Mouse (Mus musculus) inflammation-experienced regulatory T-cells (primary cell): ENCODE data around the gene Slc29a2. TPM values are rescaled to one million over a fixed set of nuclear protein-coding genes. Genes with fewer than 3 reads are reported as not detected.

Source experiments
- polyA plus RNA-seq, 2 experiments: library from polyadenylated mRNA; unstranded; fragments of 100-300 nt; shearing (Covaris generic); gene quantifications; one replicate each; pipeline ENCODE4 v1.2.1; 2017

Slc29a2 gene
- 1 to 10 TPM; 3.4 TPM for polyA plus RNA-seq

DNA sequence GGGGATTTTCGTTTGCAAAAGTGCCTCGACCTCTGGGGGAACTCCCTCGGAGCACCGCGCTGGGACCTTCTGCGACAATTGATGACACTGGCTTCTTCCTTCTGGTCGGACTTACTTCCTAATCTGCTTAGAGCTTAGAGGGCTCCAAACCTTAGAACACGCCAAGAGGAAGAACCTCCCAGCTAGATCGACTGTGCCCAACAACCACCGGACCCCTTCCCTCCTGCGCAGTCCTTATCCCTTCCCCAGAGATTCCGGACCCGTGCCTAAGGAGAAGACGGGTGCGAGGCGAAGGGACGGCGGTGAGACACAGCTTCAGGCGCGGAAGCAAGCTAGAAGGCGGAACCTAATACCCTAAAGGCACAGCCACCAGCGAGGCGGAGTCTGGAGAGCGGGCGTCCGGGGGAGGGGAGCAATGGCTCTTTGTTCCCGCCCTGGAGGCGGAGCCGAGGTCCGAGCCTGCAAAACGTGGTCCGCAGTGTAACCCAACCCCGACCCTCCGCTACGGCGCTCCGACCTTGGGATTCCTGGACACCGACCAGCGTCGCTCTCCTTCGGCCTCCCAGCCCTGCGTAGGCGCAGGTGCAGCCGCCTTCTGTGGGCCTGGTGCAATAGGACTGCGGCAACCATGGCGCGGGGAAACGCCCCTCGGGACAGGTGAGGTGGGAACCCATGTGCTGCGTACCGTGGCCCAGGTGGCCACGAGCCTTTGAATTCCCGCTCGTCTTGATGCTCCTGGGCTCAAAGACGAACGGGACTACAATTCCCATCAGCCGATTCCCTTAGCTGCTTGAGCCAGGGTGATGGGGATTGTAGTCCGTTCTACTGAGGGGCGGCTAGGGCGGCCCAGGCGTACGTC is at the start of gene Slc29a2:
Slc29a2 (plus strand) TSS at position 240 of the 859 bp plus-strand sequence.

DNA sequence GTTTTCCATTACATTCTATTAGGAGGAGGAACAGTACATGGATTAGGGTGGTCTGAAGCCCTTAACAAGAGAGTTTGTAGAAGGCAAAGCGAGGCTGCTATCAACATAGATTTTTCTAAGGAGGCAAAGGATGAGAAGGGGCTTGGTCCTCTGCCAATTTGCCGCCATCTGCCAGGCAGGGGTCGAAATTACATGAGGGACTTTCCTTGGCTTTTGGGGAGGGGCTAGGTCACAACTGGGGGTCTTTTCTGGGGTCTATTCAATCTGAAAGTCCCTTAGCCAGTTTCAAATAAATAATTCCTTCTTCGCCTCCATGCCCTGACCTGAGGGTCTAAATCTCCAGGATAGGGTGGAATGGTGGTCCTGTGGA is 33.4 kb upstream of the Slc29a2 start, which contains the start of gene Npas4:
Npas4 (minus strand) TSS at position 61 of the 370 bp plus-strand sequence.

DNA sequence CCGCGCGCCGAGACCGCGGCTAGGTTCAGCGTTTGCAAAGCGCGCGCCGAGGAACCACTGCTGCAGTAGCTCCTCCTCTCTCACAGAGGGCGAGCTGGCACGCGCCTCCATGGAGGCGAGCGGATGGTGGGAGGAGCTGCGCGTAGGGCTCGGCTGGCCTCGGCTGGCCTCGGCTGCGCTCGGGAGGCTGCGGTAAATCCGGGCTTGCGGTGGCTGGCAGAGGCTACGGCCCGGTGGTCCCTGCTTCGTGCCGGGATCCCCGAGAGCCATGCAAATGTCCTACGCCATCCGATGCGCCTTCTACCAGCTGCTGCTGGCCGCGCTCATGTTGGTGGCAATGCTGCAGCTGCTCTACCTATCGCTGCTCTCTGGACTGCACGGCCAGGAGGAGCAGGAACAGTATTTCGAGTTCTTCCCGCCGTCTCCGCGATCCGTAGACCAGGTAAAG is 15.1 kb downstream of the Slc29a2 start, which contains the start of the genes B4gat1 and AC124502.3:
B4gat1 (plus strand) TSS at position 118 of the 448 bp plus-strand sequence.
AC124502.3 (plus strand) TSS at position 183 of the 448 bp plus-strand sequence.

DNA sequence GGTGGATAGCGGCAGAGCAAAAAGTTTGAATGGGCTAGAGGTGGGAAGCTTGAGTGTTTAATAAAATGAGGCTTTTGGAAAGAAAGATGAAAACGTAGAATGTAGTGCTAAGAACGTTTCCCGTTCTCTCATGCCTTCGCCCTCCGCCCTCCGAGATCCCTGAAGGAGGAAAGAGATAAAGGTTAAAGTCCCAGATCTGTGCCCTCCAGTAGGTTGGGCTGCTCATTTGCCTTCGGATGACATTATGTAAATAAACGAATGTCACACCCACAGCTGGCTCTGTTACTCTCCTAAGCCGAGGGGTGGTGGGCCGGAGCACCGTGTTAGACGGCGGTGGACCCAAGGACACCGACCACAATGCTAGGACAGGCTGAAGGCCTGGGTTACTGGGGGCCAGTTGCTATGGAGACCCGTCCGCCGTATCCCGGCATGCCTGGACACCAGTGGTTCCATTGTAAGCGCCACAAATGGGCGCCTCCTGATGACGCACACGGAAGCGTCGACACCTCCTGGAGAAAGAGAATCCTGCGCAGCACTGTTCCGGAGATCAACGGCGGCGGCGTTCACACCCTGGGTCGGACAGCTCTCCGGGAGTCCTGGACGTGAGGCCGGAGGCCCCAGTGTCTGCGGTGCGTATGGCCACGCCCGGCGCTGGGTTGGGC is 17.3 kb downstream of the Slc29a2 start, which contains the start of gene Brms1:
Brms1 (plus strand) TSS at position 493 of the 662 bp plus-strand sequence.

DNA sequence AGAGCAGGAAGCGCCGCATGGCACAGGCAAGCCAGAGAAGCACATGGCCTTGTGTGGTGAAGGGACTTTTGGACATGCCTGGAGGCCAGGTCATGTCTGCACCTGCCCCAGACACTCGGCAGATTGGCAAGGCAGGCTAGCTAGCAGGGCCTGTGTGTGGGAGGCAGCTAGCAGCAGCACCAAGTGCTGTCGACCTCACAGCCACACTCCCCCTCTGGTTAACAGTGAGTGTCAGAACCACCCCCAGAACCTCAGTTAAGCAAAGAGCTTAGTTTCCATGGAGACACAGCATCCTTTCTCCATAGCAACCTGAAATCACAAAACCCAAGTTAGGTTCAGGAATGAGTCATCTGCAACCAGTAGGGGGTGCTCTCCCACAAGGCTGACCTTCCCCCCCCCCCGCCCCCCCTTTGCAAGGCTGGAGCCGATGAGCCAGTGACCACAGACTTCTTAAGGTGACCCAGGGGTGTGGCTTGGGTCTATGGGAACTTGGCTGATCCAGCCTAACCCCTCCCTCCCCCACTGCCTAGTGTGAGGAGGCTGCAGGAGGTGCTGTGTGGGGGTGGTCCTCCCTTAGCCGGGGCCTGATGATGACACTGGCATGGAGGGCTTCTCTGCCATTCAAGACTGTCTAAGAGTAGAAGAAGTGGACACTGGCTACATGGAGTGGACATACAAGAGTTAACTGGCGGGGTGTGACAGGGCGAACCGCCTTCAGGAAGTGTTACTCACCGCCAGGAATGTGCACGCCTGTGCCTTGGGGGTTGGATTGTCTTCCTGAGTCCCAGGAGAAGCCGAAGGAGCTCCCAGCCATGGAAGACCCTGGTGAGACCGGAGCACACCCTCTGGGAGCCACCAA is 26.6 kb downstream of the Slc29a2 start, which contains the start of gene Rin1:
Rin1 (plus strand) TSS at position 435 of the 859 bp plus-strand sequence.

DNA sequence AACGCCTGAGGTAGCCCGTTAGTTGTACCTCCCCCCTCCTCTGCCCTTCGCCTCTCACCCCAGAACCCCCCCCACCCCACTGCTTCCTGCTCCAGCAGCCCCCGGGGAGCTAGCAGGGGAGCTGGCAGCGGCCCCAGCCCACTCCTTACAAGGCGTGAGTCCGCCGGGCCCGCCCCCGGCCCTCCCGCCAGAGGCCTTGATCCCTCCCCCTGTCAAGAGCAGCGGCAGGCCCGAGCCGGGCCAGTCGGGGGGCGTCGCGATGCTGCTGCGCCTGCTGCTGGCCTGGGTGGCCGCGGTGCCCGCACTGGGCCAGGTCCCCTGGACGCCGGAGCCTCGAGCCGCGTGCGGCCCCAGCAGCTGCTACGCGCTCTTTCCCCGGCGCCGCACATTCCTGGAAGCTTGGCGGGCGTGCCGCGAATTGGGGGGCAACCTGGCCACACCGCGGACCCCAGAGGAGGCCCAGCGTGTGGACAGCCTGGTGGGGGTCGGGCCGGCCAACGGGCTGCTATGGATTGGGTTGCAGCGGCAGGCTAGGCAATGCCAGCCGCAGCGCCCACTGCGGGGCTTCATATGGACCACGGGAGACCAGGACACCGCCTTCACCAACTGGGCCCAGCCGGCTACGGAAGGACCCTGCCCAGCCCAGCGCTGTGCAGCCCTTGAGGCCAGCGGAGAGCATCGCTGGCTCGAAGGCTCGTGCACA is 44.4 kb downstream of the Slc29a2 start, which contains the start of gene Cd248:
Cd248 (plus strand) TSS at position 212 of the 703 bp plus-strand sequence.

Other genes with a start within 250 kb of the Slc29a2 start
- 10 to 100 TPM; 49.9 to 54.0 TPM for gene Rbm4, start 230.0 kb upstream of the Slc29a2 start, polyA plus RNA-seq
- gene Gm21992, start 212.2 kb upstream of the Slc29a2 start, polyA plus RNA-seq, result 10 to 100 TPM; 24.9 to 30.4 TPM
- 10 to 100 TPM; 61.5 to 84.0 TPM for gene Rbm14, start 212.2 kb upstream of the Slc29a2 start, polyA plus RNA-seq
- 100 to 1,000 TPM in 1 of 2 experiments, 10 to 100 TPM in 1; 72.7 to 120 TPM for gene Ccs, start 184.5 kb upstream of the Slc29a2 start, polyA plus RNA-seq
- under 1 TPM in 1 of 2 experiments, not detected in 1; 0.55 TPM for gene Ccdc87, start 184.5 kb upstream of the Slc29a2 start, polyA plus RNA-seq
- gene Ctsf, start 168.7 kb upstream of the Slc29a2 start, polyA plus RNA-seq, result 1 to 10 TPM; 4.1 to 6.0 TPM
- under 1 TPM in 1 of 2 experiments, not detected in 1; 0.11 TPM for gene Actn3, start 146.0 kb upstream of the Slc29a2 start, polyA plus RNA-seq
- 1 to 10 TPM; 5.0 to 9.9 TPM for gene Zdhhc24, start 145.2 kb upstream of the Slc29a2 start, polyA plus RNA-seq
- gene Bbs1, start 117.2 kb upstream of the Slc29a2 start, polyA plus RNA-seq, result 1 to 10 TPM in 1 of 2 experiments, under 1 TPM in 1; 0.71 to 3.0 TPM
- 100 to 1,000 TPM in 1 of 2 experiments, 10 to 100 TPM in 1; 93.7 to 123 TPM for gene Dpp3, start 95.6 kb upstream of the Slc29a2 start, polyA plus RNA-seq
- gene Peli3, start 80.7 kb upstream of the Slc29a2 start, polyA plus RNA-seq, result 1 to 10 TPM in 1 of 2 experiments, under 1 TPM in 1; 0.70 to 1.9 TPM
- 10 to 100 TPM; 60.3 to 63.9 TPM for gene Mrpl11, start 61.7 kb upstream of the Slc29a2 start, polyA plus RNA-seq
- gene Npas4, start 33.5 kb upstream of the Slc29a2 start, polyA plus RNA-seq, result 1 to 10 TPM; 1.3 to 1.7 TPM
- 10 to 100 TPM; 13.6 to 15.6 TPM for gene B4gat1, start 15.0 kb downstream of the Slc29a2 start, polyA plus RNA-seq
- 1 to 10 TPM; 2.4 to 8.5 TPM for gene AC124502.3, start 15.0 kb downstream of the Slc29a2 start, polyA plus RNA-seq
- 100 to 1,000 TPM; 103 to 106 TPM for gene Brms1, start 17.5 kb downstream of the Slc29a2 start, polyA plus RNA-seq
- under 1 TPM in 1 of 2 experiments, not detected in 1; 0.08 TPM for gene Rin1, start 26.6 kb downstream of the Slc29a2 start, polyA plus RNA-seq
- gene Cd248, start 44.2 kb downstream of the Slc29a2 start, polyA plus RNA-seq, result not detected
- under 1 TPM; 0.31 to 0.84 TPM for gene Tmem151a, start 61.7 kb downstream of the Slc29a2 start, polyA plus RNA-seq
- 10 to 100 TPM; 59.7 to 66.6 TPM for gene Yif1a, start 64.7 kb downstream of the Slc29a2 start, polyA plus RNA-seq
- 1 to 10 TPM; 2.7 to 5.6 TPM for gene Cnih2, start 74.7 kb downstream of the Slc29a2 start, polyA plus RNA-seq
- gene Rab1b, start 83.2 kb downstream of the Slc29a2 start, polyA plus RNA-seq, result 100 to 1,000 TPM; 187 to 249 TPM
- gene Klc2, start 94.7 kb downstream of the Slc29a2 start, polyA plus RNA-seq, result 1 to 10 TPM; 5.0 to 8.7 TPM
- gene Pacs1, start 249.3 kb downstream of the Slc29a2 start, polyA plus RNA-seq, result 100 to 1,000 TPM; 106 to 118 TPM